Mouse (Mus musculus): Measurements from ENCODE around the gene Rtraf.

- TF ChIP-seq CTCF (IDR thresholded peaks at IDR 0.05) (no peak), EP300 (IDR thresholded peaks at IDR 0.05) (no peak)
Measured at GRCm38 (mm10) chr14:19803623-19804022, 20.0 kb downstream of the Rtraf start.

Data from lung, postnatal 0 days (tissue).